Mouse (Mus musculus) stomach, postnatal 0 days (tissue): Measurements from ENCODE around the gene Crtap. TPM values are rescaled to one million over a fixed set of nuclear protein-coding genes. Genes with fewer than 3 reads are reported as not detected.

ENCODE experiments used
- ATAC-seq: fragments of 200-750 bp; cut with Nextera tagmentation; 2 replicates; pipeline ENCODE4 v1.8.0; 2017; ENCODE audit not compliant: low FRiP score, low TSS enrichment
- DNase-seq: peaks from one replicate; pipeline ENCODE4 v3.0.0-alpha.2; 2016; ENCODE audit warnings: low spot score
- H3K27ac ChIP-seq: fragments of 300-500 bp; sonication (generic); replicated peaks from 2 replicates; pipeline ENCODE4 v1.5.1; 2014; ENCODE audit warnings: mild to moderate bottlenecking, control low read depth
- H3K27me3 ChIP-seq: fragments of 300-500 bp; sonication (generic); 2 replicates; pipeline ENCODE4 v1.6.1; 2014; ENCODE audit warnings: low read length; ENCODE audit not compliant: control insufficient read depth, insufficient read depth
- H3K36me3 ChIP-seq: fragments of 300-500 bp; sonication (generic); 2 replicates; pipeline ENCODE4 v1.6.1; 2014; ENCODE audit warnings: low read length, mixed read lengths; ENCODE audit not compliant: control insufficient read depth, insufficient read depth
- H3K4me1 ChIP-seq: fragments of 300-500 bp; sonication (generic); replicated peaks from 2 replicates; pipeline ENCODE4 v1.6.1; 2014; ENCODE audit warnings: antibody characterized with exemption; ENCODE audit not compliant: control insufficient read depth, insufficient read depth
- H3K4me2 ChIP-seq: fragments of 300-500 bp; sonication (generic); replicated peaks from 2 replicates; pipeline ENCODE4 v1.6.1; 2014; ENCODE audit warnings: low read depth, mild to moderate bottlenecking, control low read depth, moderate library complexity
- H3K4me3 ChIP-seq: fragments of 300-500 bp; sonication (generic); 2 replicates; pipeline ENCODE4 v1.5.1; 2014; ENCODE audit warnings: low read depth, low read length, control low read depth
- H3K9ac ChIP-seq: fragments of 300-500 bp; sonication (generic); 2 replicates; pipeline ENCODE4 v1.6.1; 2014; ENCODE audit warnings: mild to moderate bottlenecking, low read length, control low read depth, mixed read lengths
- H3K9me3 ChIP-seq: fragments of 300-500 bp; sonication (generic); 2 replicates; pipeline ENCODE4 v1.6.1; 2016; ENCODE audit warnings: low read length; ENCODE audit not compliant: control insufficient read depth
- CTCF ChIP-seq: IDR thresholded peaks from 2 replicates; pipeline ENCODE4 v1.5.1; 2016; ENCODE audit warnings: antibody characterized with exemption, low read depth, mild to moderate bottlenecking, moderate library complexity
- EP300 ChIP-seq: optimal IDR thresholded peaks from 2 replicates; pipeline ENCODE3; 2016; ENCODE audit warnings: antibody characterized with exemption
- WGBS: fragments of 180-500 bp; shearing (Covaris S2); extraction: QIAGEN DNeasy Blood & Tissue Kit; methylation state at CpG from one replicate; pipeline ENCODE4 v1.1.7; 2014; 5-methylcytosine and 5-hydroxymethylcytosine counted together
- polyA plus RNA-seq: library from polyadenylated mRNA; unstranded; fragments of >200 nt; fragmentation: Nextera tagmentation; extraction: Ambion mirVana; gene quantifications from 2 replicates; pipeline ENCODE4 v1.2.1, GENCODE M21; 2015

Gene Crtap
- polyA plus RNA-seq, 1 experiment from 2014 or later, result 85.5 TPM

DNA sequence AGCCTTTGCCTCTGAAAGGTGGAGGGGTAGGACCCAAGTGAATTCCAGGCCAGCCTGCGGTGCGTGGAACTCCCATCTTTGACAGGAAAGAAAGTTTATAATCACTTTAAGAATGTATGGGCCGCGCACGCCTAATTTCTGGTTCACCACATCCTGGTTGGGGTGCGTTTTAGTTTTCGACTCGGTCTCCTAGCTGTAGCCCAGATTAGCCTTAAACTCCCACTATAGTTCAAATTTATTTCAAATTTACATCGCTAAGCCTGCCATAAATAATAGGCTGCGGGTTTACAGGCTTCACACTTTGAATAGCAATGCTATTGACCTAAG, 237 bp upstream of the Crtap start:
- DNase-seq (no peak), ATAC-seq (no peak)
- Histone ChIP-seq H3K4me2 (peak overlapping the region; percentile 86), H3K9me3 (no peaks in the 10 kb centered on the region), H3K9ac (peak overlapping the region; percentile 85), H3K27ac (peak overlapping the region; percentile 92), H3K27me3 (no peaks in the 10 kb centered on the region), H3K36me3 (no peaks in the 10 kb centered on the region; the same call in 1 of the 2 replicates), H3K4me3 (peak overlapping the region; percentile 73), H3K4me1 (no peaks in the 10 kb centered on the region)
- no peak for TF ChIP-seq CTCF
- TF ChIP-seq EP300, result no peak
- 2% methylated on average over 10 of the region's 10 CpGs for WGBS

- H3K36me3 ChIP-seq, result no peaks in the 10 kb centered on the region; the same call in 1 of the 2 replicates
- peak overlapping the region; percentile 86 for H3K4me2 ChIP-seq
- 78% methylated on average over 8 of the region's 8 CpGs for WGBS
- no peak for TF ChIP-seq EP300
- TF ChIP-seq CTCF, result peak; percentile 67
- H3K27ac ChIP-seq, result peak overlapping the region; percentile 92; the same call in 1 of the 2 replicates
- no peaks in the 10 kb centered on the region for H3K4me1 ChIP-seq
- H3K4me3 ChIP-seq, result peak overlapping the region; percentile 73
- no peaks in the 10 kb centered on the region for H3K9me3 ChIP-seq
- no peak for DNase-seq
- ATAC-seq, result peak; percentile 39
- no peaks in the 10 kb centered on the region for H3K27me3 ChIP-seq
- H3K9ac ChIP-seq, result peak overlapping the region; percentile 85; the same call in 1 of the 2 replicates
Measured at GRCm38 (mm10) chr9:114389371-114389904, 1.0 kb downstream of the Crtap start.

- no peak for TF ChIP-seq CTCF
- TF ChIP-seq EP300, result no peak
- DNase-seq (no peak), ATAC-seq (no peak)
- Histone ChIP-seq H3K4me2 (no peak overlapping the region; the same call in 1 of the 2 replicates), H3K4me1 (no peaks in the 10 kb centered on the region), H3K27me3 (no peaks in the 10 kb centered on the region), H3K27ac (no peak overlapping the region), H3K9ac (no peak overlapping the region), H3K36me3 (peaks cover 2% of the 10 kb centered on the region; the same call in 1 of the 2 replicates), H3K4me3 (no peak overlapping the region), H3K9me3 (no peaks in the 10 kb centered on the region)
- 54% methylated on average over 3 of the region's 3 CpGs for WGBS
Measured at GRCm38 (mm10) chr9:114388701-114389370, 1.6 kb downstream of the Crtap start.

- H3K36me3 ChIP-seq, result peaks cover 4% of the 10 kb centered on the region; the same call in 1 of the 2 replicates
- ATAC-seq (no peak), DNase-seq (no peak)
- no peak overlapping the region for H3K4me3 ChIP-seq
- no peaks in the 10 kb centered on the region for H3K9me3 ChIP-seq
- no peak overlapping the region for H3K27ac ChIP-seq
- H3K9ac ChIP-seq, result no peak overlapping the region
- WGBS, result 80% methylated on average over 8 of the region's 8 CpGs
- no peaks in the 10 kb centered on the region for H3K4me1 ChIP-seq
- H3K27me3 ChIP-seq, result no peaks in the 10 kb centered on the region
- no peak for TF ChIP-seq EP300
- no peak overlapping the region for H3K4me2 ChIP-seq
Measured at GRCm38 (mm10) chr9:114388288-114388687, 2.2 kb downstream of the Crtap start.

DNA sequence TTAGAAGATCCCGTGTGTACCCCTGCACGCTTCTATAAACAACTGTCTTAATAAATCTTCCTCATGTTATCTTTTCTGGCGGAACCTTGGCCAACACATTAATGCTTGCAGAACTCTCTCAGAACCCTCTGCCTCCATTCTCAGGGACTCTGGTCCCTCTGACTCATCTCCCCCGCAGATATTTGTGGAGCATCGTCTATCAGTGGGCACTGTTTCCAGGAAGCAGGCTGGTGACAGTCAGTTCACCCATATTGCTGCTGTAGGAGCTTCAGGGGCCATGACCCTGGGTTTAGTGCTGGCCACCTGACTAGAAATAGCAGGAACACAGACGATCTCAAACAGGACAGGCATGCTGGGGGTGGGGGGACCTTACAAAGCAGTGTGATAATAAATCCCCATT, 3.4 kb downstream of the Crtap start:
- no peaks in the 10 kb centered on the region for H3K9me3 ChIP-seq

GRCm38 (mm10) chr9:114385160-114385559, 5.3 kb downstream of the Crtap start:
- Histone ChIP-seq H3K27ac (no peak overlapping the region), H3K27me3 (no peaks in the 10 kb centered on the region), H3K4me3 (no peak overlapping the region), H3K4me1 (no peaks in the 10 kb centered on the region), H3K4me2 (no peak overlapping the region), H3K9me3 (no peaks in the 10 kb centered on the region), H3K9ac (no peak overlapping the region), H3K36me3 (peaks cover 4% of the 10 kb centered on the region; the same call in 1 of the 2 replicates)
- TF ChIP-seq CTCF (no peak), EP300 (no peak)
- WGBS, result 92% methylated on average over 10 of the region's 10 CpGs
- DNase-seq (no peak), ATAC-seq (no peak)

More for the DNA sequence above, 3.4 kb downstream of the Crtap start:
- ATAC-seq (no peak), DNase-seq (no peak)
- Histone ChIP-seq H3K9ac (no peak overlapping the region), H3K27ac (no peak overlapping the region), H3K4me3 (no peak overlapping the region), H3K36me3 (peaks cover 4% of the 10 kb centered on the region; the same call in 1 of the 2 replicates), H3K27me3 (no peaks in the 10 kb centered on the region), H3K4me1 (no peaks in the 10 kb centered on the region), H3K4me2 (no peak overlapping the region)
- TF ChIP-seq EP300 (no peak), CTCF (no peak)
- 36% methylated on average over 6 of the region's 6 CpGs for WGBS
